Mouse (Mus musculus): ENCODE measurements at regions not wholly inside any gene's neighbourhood (a gene's known extent, or its start where the extent isn't known, plus 50 kb on each side); places are given as distances from the start of the nearest gene placed in this dataset.

GRCm38 (mm10) chr2:48599367-48599766 is 214.5 kb upstream of the Acvr2a start:
- TF ChIP-seq GATA1 (IDR thresholded peaks at IDR 0.05; ENCODE audit: low read length), result no peak

- TF ChIP-seq GATA1 (IDR thresholded peaks at IDR 0.05; ENCODE audit: low read length), result no peak
Observed at GRCm38 (mm10) chr2:48601855-48602254, 212.1 kb upstream of the Acvr2a start.

GRCm38 (mm10) chr2:48609466-48609865 is 204.4 kb upstream of the Acvr2a start:
- TF ChIP-seq GATA1 (IDR thresholded peaks at IDR 0.05; ENCODE audit: low read length), result no peak

- TF ChIP-seq GATA1 (IDR thresholded peaks at IDR 0.05; ENCODE audit: low read length), result no peak
Observed at GRCm38 (mm10) chr2:48612251-48612650, 201.7 kb upstream of the Acvr2a start.

GRCm38 (mm10) chr2:48617141-48617699 is 196.7 kb upstream of the Acvr2a start:
- TF ChIP-seq GATA1 (IDR thresholded peaks at IDR 0.05; ENCODE audit: low read length), result no peak

GRCm38 (mm10) chr2:48619042-48619441 is 194.9 kb upstream of the Acvr2a start:
- TF ChIP-seq GATA1 (IDR thresholded peaks at IDR 0.05; ENCODE audit: low read length), result no peak

- TF ChIP-seq GATA1 (IDR thresholded peaks at IDR 0.05; ENCODE audit: low read length), result no peak
Observed at GRCm38 (mm10) chr2:48620815-48621214, 193.1 kb upstream of the Acvr2a start.

- no peak for TF ChIP-seq GATA1 (IDR thresholded peaks at IDR 0.05; ENCODE audit: low read length)
Observed at GRCm38 (mm10) chr2:48622316-48622715, 191.6 kb upstream of the Acvr2a start.

- TF ChIP-seq GATA1 (IDR thresholded peaks at IDR 0.05; ENCODE audit: low read length), result no peak
Observed at GRCm38 (mm10) chr2:48624040-48624439, 189.9 kb upstream of the Acvr2a start.

- TF ChIP-seq GATA1 (IDR thresholded peaks at IDR 0.05; ENCODE audit: low read length), result no peak
Observed at GRCm38 (mm10) chr2:48624461-48624860, 189.4 kb upstream of the Acvr2a start.

GRCm38 (mm10) chr2:48627011-48627410 is 186.9 kb upstream of the Acvr2a start:
- TF ChIP-seq GATA1 (IDR thresholded peaks at IDR 0.05; ENCODE audit: low read length), result no peak

GRCm38 (mm10) chr2:48629106-48630050 is 184.5 kb upstream of the Acvr2a start:
- TF ChIP-seq GATA1 (IDR thresholded peaks at IDR 0.05; ENCODE audit: low read length), result no peak

- no peak for TF ChIP-seq GATA1 (IDR thresholded peaks at IDR 0.05; ENCODE audit: low read length)
Observed at GRCm38 (mm10) chr2:48634456-48635174, 179.3 kb upstream of the Acvr2a start.

GRCm38 (mm10) chr2:48636108-48636507 is 177.8 kb upstream of the Acvr2a start:
- no peak for TF ChIP-seq GATA1 (IDR thresholded peaks at IDR 0.05; ENCODE audit: low read length)

GRCm38 (mm10) chr2:48644114-48644513 is 169.8 kb upstream of the Acvr2a start:
- TF ChIP-seq GATA1 (IDR thresholded peaks at IDR 0.05; ENCODE audit: low read length), result no peak

- TF ChIP-seq GATA1 (IDR thresholded peaks at IDR 0.05; ENCODE audit: low read length), result no peak
Observed at GRCm38 (mm10) chr2:48650281-48650680, 163.6 kb upstream of the Acvr2a start.
